Mouse (Mus musculus) heart, adult 18-20 months (tissue): Measurements from ENCODE around the gene Trim27. TPM values are rescaled to one million over a fixed set of nuclear protein-coding genes. Genes with fewer than 3 reads are reported as not detected.

Experiments used
- DNase-seq, 2 experiments: peaks; one replicate each; pipeline ENCODE4 v3.0.0; 2021 to 2022; ENCODE audit warnings: mixed read lengths in 1 of 2
- total RNA-seq, 2 experiments: library from RNA; stranded (reverse); gene quantifications; 2 replicates each; pipeline ENCODE4 v1.2.3; 2021

Trim27 gene
- total RNA-seq, 2 experiments from 2014 or later: 20.5 to 21.4 TPM

DNA sequence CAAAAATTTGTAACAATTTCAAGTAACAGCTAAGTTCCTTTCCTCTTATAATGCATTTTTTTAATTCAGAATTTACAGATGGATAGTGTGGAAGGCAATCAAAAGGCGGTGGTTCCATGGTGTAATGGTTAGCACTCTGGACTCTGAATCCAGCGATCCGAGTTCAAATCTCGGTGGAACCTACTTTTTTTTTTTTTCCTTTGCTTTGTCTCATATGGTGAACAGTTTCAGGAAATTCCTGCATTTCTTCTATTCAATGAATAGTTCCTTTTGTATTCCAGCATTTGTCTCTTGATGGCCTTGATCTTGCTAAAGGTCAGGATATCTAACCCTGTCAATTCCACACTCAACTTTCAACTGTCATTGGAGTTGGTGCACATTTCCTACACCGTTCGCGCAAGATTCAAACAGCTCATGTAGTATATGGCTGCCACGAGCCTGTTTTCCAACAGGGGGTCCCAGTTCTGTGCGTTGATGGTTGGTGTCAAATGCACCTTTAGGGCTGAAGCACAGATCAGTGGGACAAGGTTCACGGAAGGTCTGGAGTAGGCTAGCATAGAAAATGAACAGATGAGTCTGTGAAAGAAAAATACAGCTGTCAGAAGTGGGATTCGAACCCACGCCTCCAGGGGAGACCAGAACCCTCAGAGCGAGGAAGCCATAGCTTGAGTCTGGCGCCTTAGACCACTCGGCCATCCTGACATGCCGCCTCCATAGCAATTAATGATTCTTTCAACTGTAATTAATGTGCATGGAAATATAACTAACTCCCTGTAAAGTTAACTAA is 6.8 kb upstream of the Trim27 start:
- peak; percentile 82 to 88 for DNase-seq

- DNase-seq: peak; percentile 93 to 94
Measured at GRCm38 (mm10) chr13:21173072-21173471, 6.2 kb upstream of the Trim27 start.

GRCm38 (mm10) chr13:21176733-21177132 is 2.5 kb upstream of the Trim27 start:
- DNase-seq: no peak

GRCm38 (mm10) chr13:21177657-21178056 is 1.6 kb upstream of the Trim27 start:
- DNase-seq: no peak

DNA sequence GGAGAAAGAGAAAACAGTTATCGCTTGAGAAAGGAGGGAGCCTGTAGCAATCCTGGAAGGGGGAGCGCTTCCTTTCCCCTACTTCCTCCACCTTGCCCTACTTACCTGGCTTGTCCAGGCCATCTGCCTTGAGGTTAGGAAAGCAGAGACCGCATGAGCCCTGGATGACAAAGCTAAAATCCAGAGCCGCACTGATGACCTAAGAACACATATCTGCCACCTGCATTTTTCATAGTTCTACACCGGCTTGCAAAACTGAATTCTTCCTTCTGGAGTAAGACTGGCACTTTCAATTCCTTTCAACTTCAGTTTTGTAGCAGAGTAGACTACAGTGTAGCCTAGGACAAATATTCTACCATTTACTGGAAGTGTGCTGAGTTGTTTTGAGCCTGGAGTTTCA is 881 bp upstream of the Trim27 start:
- no peak for DNase-seq

DNA sequence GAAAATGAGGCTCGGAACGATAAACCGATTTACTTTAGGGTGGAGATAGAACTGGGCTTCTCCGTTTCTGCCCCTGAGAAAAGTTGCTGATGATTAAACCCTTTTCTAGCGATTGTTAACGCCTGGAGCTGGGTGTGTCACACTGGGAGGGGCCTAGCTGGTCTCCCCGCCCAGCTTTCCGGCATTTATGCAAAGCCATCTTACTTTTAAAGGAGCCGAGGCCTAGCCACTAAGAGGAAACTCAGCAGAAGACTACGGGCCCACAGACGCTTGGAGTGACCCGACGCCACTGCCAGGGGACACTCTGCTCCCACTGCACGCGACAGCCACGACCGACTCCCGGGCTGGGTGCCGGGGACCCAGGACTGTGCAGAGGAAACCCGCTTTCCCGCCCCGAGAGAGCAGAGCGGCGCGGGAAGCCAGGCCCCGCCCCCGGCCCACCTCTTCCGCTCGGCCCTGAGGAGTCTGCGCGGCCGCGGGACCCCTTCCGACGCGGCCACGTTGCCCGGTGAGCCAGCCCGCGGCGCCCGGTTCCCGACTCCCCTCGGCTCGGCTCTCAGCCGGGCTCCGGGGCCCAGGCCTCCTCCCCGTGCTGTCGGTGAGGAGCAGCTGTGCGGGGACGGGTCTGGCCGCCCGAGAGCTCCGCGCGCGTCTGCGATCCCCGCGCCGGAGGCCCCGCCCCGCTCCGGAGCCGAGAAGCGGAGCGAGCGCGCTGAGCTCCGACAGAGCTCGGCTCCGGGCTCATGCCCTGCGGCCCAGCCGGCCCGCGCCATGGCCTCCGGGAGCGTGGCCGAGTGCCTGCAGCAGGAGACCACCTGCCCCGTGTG is 692 bp downstream of the Trim27 start:
- DNase-seq: peak; percentile 95 to 97

GRCm38 (mm10) chr13:21180551-21181530 is 1.6 kb downstream of the Trim27 start:
- DNase-seq: peak; percentile 54 to 60

DNA sequence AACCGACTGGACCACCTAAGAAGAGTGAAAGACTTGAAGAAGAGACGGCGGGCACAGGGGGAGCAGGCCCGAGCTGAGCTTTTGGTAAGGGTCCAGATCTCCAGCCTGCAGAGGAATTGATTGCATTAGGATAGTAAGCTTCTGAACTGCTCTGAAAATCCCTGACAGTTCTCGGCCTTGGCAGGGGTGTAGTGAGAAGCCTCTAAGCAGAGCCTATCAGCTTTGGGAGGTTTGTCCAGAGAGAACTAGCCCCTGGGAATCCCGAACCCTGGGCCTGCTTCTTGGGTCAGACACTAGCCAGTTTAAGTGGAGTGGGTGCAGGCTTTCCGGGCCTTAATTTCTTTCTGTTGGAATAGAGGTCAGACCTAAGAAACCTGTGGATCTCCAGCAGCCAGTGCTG is 2.8 kb downstream of the Trim27 start:
- no peak for DNase-seq

- no peak for DNase-seq
Measured at GRCm38 (mm10) chr13:21183066-21183465, 3.8 kb downstream of the Trim27 start.

GRCm38 (mm10) chr13:21183661-21184060 is 4.4 kb downstream of the Trim27 start:
- DNase-seq: no peak

GRCm38 (mm10) chr13:21185521-21185920 is 6.3 kb downstream of the Trim27 start:
- DNase-seq: no peak

DNA sequence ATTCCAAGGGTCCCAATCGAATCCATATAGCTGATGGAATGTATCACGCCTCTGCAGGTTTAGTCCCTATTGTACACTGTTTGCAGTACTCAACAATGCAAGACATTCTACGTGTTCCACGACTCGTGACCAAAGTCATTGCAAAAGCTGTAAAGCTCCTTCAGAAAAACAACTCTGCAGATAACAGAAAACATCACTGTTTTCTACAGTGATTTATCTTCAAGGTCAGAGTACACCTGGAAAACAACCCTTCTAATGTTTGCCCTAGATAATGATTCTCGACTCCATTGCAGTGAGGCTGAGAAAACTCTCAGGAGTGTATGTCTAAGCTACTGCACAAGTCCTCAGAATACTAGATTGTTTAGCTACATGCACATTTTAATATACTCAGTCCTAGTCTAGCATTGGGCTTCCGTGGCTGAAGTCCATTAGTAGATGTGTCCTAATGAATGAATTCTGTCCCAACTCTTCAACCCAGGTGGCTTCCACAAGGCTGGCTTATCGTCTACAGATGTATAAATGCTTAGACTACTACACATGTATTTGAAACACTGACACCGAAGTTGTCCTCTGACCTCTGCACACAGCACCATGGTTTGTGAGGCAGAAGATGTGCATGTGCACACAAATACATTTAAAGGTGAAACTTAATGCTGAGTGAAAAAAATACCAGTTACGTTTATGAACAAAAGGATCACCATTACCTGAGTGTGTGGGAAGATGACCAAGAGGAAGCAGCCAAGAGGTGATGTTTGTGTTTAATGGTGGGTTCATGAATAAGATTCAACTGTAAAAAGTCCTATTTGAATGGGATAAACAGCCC is 16.4 kb downstream of the Trim27 start:
- DNase-seq: no peak

DNA sequence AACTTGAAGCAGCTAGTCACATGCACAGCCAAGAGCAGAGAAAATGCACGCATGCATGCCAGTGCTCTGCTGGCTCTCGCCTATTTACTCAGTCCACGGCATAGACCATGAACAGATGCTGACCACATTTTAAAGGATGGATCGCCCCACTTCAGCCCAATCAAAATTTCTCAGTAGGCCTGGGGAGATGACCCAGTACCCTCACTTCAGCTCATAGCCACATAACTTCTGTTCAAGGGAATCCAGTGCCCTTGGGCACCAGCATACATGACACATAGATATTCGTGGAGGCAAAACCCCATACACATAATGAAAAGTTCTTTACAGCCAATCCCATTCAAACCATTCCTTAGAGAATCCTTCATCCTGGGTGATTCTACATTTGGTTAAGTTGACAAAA is 18.5 kb downstream of the Trim27 start:
- DNase-seq: no peak

GRCm38 (mm10) chr13:21198313-21198712 is 19.1 kb downstream of the Trim27 start:
- DNase-seq: no peak

DNA sequence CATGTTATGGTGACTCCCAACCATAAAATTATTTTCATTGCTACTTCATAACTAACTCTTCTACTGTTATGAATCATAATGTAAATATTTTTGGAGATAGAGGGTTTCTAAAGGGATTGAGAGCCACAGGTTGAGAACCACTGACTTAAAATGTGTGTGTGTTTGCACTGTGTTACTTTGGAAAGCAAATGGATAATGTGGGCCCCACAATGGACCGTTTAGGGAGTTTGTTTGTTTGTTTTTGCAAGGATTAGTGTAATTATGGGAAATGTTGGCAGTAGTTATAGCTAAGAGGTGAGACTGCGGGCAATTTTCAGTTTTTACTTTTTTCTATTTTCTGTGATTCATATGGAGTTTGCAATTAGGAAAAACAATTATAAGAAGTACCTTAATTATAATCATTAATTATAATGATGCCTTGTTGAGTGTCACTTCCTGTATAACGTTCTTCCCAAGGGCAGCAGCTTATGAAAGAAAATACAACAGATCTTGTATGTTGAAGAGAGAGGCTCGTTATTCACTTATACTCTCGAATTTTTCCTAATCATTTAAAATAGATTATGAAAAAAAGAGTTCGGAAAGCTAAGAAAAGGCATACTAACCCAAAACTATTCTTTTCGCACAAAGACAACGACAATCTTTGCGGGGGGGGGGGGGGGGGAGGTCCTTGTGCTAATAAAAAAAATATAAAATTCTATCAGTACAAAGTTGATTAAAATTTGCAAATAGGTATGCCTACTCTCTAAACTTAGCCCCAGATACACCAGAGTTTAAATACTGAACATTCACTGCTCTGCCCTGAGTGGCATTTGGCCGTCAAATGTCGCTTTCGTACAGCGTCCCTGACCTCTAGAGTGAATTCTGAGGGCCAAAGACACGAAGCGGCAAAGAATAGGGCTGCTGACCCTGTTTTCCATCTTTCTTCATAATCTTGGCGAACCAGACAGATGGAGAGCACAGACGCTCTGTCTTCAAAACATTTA is 20.1 kb downstream of the Trim27 start:
- no peak for DNase-seq

DNA sequence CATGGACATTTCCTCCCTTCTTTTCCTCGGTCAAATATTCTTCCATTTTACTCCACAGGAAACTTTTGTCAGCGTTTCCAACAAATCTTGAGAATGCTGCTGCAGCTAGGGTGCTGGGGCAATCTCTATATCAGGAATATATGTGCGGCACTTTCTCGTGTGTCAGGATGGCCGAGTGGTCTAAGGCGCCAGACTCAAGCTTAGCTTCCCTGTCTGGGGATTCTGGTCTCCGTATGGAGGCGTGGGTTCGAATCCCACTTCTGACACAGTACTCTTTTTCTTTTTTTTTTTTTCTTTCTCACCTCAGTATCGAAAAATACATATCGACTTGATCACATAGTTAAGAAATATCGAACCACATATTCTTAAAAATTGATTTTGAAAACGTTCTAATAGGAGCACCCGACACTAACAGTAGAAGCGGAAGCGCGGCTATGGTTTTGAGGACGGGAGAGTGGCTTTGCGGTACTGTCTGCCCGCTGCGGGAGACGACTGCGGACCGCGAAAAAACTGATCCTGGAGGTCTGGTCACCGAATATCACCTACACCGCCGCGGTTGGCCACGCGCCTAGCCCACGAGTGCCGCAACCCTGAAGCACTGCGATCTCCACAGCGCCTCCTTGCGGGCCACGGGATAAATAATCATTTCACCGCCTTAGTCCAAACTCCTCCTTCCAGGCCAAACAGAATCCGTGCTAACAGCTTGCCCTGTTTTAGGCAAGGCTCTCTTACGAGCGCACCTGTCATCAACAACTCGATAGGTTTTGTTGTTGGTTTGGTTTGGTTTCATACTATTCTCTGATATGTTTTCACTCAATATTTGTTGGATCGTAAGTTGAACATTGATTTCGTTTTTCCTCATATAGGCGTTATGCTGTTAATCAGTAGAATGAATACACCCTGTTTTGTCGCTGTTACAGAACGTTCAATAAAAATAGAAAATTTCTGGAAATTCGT is 21.1 kb downstream of the Trim27 start:
- DNase-seq: peak; percentile 95 to 98

DNA sequence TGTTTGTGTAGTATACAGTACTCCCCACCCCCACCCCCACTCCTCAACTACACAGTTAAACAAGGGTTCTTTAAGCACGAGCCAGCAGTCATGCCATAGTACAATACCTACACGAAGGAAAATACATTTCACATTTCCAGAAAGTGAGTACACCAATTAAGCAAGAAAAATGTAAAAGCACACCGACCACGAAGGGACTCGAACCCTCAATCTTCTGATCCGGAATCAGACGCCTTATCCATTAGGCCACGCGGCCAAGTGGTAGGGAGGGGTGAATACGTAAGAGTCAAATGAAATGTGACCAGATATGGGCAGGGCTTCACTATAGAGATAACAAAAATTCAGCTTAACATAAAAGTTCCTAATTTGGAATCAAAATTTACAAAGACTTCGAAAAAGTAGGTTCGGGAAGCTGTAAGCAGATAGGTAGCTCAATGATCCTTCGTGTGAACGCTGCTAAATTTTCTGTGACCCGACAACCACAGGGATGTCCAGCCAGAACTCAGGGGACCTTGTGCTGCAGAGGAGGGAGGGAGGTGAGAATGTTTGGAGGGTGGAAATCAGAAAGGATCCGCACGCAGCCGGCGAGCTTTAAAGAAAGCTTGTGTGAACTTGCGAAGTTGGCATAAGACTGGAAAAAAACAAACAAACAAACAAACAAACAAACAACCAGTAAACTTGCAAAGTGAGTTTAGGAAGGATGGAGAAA is 36.2 kb downstream of the Trim27 start:
- DNase-seq: peak; percentile 44 to 72

- no peak for DNase-seq
Measured at GRCm38 (mm10) chr13:21216781-21217180, 37.5 kb downstream of the Trim27 start.
